Mouse (Mus musculus) brain, embryonic 14.5 days (tissue): ENCODE measurements around the gene Slamf6.

Source experiments
- CTCF ChIP-seq: fragments of 200-500 bp; IDR thresholded peaks from 2 replicates; pipeline ENCODE4 v1.5.1; 2012; ENCODE audit warnings: inconsistent platforms, mild to moderate bottlenecking, moderate library complexity, borderline replicate concordance; ENCODE audit not compliant: insufficient read depth, insufficient read length; ENCODE audit errors: extremely low read depth
- POLR2A ChIP-seq: fragments of 200-500 bp; IDR thresholded peaks from 2 replicates; pipeline ENCODE4 v1.6.1; 2012; ENCODE audit warnings: mild to moderate bottlenecking, inconsistent platforms, borderline replicate concordance; ENCODE audit not compliant: poor library complexity, insufficient read depth, insufficient read length, severe bottlenecking; ENCODE audit errors: extremely low read depth

- TF ChIP-seq POLR2A = no peak
- TF ChIP-seq CTCF = no peak
Observed at GRCm38 (mm10) chr1:171966054-171966790, 48.9 kb downstream of the Slamf6 start.
